Mouse (Mus musculus): ENCODE measurements at regions not wholly inside any gene's neighbourhood (a gene's known extent, or its start where the extent isn't known, plus 50 kb on each side); places are given as distances from the start of the nearest gene placed in this dataset.

DNA sequence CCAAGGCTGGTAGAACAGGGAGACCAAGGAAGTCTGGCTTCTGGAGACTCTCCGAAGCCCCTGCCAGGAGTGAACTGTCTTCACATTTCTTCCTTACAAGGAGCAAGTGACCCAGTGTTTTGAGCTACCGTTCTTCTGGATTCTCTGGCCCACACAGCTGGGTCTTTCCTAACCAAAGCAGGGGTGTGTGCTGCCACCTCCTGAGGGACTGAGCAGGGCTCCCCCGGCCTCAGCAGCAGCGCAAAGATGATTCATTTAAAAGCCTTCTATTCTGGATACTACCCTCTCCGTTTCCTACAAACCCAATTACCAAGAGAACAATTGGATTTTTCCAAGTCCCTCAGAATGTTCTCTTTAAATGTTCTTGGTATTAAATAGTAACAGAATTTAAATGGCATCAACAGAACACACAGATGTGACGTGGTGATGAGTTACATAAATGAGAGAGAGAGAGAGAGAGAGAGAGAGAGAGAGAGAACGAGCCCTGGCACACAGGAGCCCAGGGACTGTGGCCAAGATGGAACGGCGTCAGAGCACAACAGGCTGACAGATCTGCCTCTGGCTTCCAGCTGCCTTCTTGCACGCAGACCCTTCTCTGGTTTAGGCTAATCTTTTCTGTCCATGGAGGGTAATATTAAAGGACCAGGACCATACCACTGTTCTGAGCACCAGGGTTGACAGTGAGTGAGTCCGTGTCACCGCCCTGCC, 191.6 kb downstream of the Agtpbp1 start:
- TF ChIP-seq CTCF (IDR thresholded peaks at IDR 0.05; ENCODE audit: low read depth, low read length) (no peak), POLR2A (IDR thresholded peaks at IDR 0.05; ENCODE audit: borderline replicate concordance, low read depth, low read length) (no peak)

All from bone marrow macrophage, adult 2 months (primary cell).